Comparison of ENCODE assay signal across 8 mouse cellular contexts in genomic region chr8:46739003-46739949, GRCm38 (mm10). TPM values are rescaled to one million over a fixed set of nuclear protein-coding genes. Genes with fewer than 3 reads are reported as not detected.
DNase-seq lines count a peak whose midpoint lies in the region; ATAC-seq lines count a peak whose summit lies in the region.

Irf2 (plus strand) TSS chr8:46739732.

- intact Hi-C loops in gastrocnemius, postnatal 14 days (cut with DNase I; ENCODE audit: low total_unique reads) = no loop called here
- intact Hi-C loops in left cerebral cortex, postnatal 25 days (cut with DNase I) = loop anchor here (5.0 kb wide), 1 partner anchor 213 kb away; no protein-coding TSS in a partner anchor

- peak; percentile 83 for ATAC-seq in inflammation-experienced regulatory T-cells, adult 6 months

- peak; percentile 94 for DNase-seq in adrenal gland, adult 2 months
- peak; percentile 92 for DNase-seq in embryo, embryonic 11 days
- peak; percentile 90 for DNase-seq in gastrocnemius, postnatal 14 days
- peak; percentile 74 to 82 for DNase-seq in left cerebral cortex, postnatal 25 days (ENCODE audit: low spot score in 2 of 2)
- peak; percentile 91 for DNase-seq in mesoderm, embryonic 11.5 days (ENCODE audit: low read depth, low spot score)
- DNase-seq in right cerebral cortex, postnatal 25 days = peak; percentile 78
- peak; percentile 76 to 91 for DNase-seq in urinary bladder, postnatal 36 days (ENCODE audit: low spot score in 2 of 2)

RNA-seq across cellular contexts. Expression of gene Irf2, which starts in this region (rescaled TPM):
- 10 to 100 TPM; 51.1 to 56.8 TPM for total RNA-seq in adrenal gland, adult 2 months (2021)
- 8.6 and 14.9 TPM in 2 replicates for polyA plus RNA-seq in adrenal gland, adult 2 months (2012; rRNA removed)
- total RNA-seq in gastrocnemius, postnatal 14 days (2021) = 10 to 100 TPM; 25.4 to 26.2 TPM
- polyA plus RNA-seq in inflammation-experienced regulatory T-cells, adult 6 months (2017; shearing (Covaris generic)) = 100 to 1,000 TPM; 228 to 272 (median 245) TPM
- total RNA-seq in left cerebral cortex, postnatal 25 days (2021) = 10 to 100 TPM; 52.0 to 58.4 TPM

Comparison
In these comparisons a context has a peak if more than half of its experiments do, and no peak if none do; other contexts are left out.
1. Peak in every context shown above with its lines: DNase-seq and ATAC-seq.
2. RNA of gene Irf2 (polyA plus RNA-seq): 228 to 272 TPM in inflammation-experienced regulatory T-cells, adult 6 months; 8.6 to 14.9 TPM in adrenal gland, adult 2 months; every median in the first group is over 10 times any median in the second.